Mouse (Mus musculus): ENCODE results near the gene Serpinc1.
"Not testable (repeated sequence)": the region's sequence is repeated elsewhere in the genome, so short reads cannot be mapped to it uniquely, and the experiment has no call there.

The Serpinc1 gene

DNA sequence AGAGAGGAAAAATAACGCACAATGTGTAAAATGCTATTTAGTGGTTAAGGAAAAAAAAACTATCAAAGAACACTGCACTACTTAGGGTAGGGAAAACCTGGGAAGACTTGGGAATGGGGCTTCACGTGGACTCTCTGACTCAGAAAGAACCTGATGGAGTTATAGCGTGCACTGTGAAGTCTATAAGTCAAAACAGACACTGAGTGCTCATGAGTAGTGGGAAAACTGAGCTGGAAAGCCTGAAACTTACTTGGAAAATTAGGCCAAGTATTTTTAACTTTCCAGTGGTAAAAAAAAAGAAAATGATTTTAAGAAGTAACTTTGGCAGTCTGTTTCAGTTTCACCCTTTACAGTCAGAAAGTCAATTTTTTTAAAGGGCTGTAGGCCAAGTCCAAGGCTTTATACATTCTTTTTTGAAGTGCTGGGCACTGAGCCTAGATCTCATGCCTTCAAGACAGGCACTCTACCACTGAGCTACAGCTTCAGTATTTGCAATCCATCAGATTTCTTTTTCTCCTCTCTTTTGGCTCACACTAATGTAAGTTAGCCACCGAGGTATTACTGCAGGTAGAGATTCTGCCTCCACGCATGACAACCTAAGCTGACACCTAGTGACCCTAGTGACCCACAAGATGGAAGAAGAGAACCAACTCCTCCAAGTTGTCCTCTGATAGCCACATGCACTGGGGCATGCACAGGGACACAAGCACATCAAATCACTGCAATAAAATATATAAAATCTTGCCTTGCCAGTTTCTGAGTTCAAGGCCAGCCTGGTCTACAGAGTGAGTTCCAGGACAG lies 47.2 kb downstream of the Serpinc1 start:
- DNase-seq (ENCODE audit: low spot score): no peak

DNA sequence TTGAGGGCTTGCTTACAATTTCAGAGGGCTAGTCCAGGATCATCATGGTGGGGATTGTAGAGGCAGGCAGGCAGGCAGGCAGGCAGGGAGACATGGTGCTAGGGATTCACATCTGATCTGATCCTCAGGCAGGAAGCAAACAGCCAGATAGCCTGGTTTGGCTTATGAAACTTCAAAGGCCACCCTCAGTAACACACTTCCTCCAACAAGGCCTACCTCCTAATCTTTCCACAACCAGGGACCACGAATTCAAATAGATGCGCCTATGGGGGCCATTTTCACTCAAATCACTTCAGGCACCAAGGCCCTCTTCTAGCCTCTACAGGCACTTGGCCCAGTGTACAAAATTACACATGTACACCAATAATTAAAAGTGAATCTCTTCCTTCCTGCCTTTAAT lies 48.8 kb downstream of the Serpinc1 start:
- no peak for DNase-seq (ENCODE audit: low spot score)

DNA sequence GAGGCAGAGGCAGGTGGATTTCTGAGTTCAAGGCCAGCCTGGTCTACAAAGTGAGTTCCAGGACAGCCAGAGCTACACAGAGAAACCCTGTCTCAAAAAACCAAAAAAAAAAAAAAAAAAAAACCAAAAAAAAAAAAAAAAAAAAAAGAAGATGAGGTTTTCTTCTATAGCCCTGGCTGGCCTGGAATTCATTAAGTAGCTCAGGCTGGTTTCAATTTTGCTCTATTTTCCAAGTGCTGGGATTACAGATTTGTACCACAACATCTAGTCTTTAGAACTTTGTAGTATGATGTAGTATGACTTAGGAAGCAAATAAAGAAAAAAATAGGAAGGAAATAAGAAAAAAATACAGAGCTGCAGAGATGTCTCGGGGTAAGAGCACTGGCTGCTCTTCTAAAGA lies 50.0 kb downstream of the Serpinc1 start:
- DNase-seq (ENCODE audit: low spot score): not testable (repeated sequence)

- DNase-seq (ENCODE audit: low spot score): no peak
Measured at GRCm38 (mm10) chr1:161030058-161030457, 51.7 kb downstream of the Serpinc1 start.

- no peak for DNase-seq (ENCODE audit: low spot score)
Measured at GRCm38 (mm10) chr1:161031881-161032280, 53.5 kb downstream of the Serpinc1 start.

DNA sequence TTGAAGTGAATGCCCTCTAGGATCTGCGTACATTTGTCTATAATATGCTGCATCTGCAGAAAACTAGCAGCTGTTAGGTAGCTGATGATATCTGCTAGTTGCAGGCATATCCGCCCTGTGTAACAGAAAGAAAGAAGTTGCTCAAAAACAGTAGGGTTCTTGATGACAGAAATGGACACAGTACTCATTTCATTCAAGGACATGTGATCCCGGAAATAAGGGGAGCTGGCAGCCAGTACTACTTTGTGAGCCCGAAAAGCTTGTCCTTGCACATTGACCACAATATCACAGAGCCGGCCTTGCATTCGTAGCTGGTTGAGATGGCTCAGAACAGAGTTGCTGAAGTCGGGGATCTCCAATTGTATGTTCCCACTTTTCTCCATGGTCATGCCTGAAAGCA lies 54.0 kb downstream of the Serpinc1 start:
- no peak for DNase-seq (ENCODE audit: low spot score)

- DNase-seq (ENCODE audit: low spot score): no peak
Measured at GRCm38 (mm10) chr1:161033856-161034434, 55.6 kb downstream of the Serpinc1 start.

- peak; percentile 99 for DNase-seq (ENCODE audit: low spot score)
Measured at GRCm38 (mm10) chr1:161034435-161035280, 56.3 kb downstream of the Serpinc1 start, which contains the start of gene Zbtb37. Gene Zbtb37 (minus strand): TSS chr1:161034849.

- DNase-seq (ENCODE audit: low spot score): no peak
Measured at GRCm38 (mm10) chr1:161035281-161035785, 56.9 kb downstream of the Serpinc1 start.

DNA sequence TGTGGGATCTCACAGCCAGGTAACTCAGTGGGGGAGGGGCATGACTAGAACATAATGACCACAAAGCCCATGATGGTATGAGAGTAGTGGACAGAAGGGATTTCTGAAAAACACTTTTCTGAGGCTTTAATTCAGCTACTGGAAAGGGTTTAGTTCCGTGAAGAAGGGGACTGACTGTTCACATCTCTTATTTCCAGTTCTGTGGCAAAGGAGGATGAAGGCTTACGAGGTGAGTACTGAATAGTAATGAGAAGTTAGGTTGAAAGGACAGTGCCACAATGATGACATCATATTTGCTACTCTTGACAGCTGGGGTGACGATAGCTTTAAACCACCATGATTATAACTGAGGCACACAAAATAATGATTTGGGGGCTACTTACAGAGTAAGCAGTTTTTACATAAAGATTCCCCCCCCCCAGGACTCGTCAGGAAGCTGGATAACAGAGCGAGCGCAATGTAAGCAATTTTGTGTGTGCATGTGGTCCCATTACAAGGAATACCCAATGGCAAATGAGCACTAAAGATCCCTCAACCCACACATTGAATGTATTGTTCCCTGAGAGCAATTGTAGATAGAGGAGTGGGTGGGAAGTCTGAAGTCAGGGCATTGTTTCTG lies 57.5 kb downstream of the Serpinc1 start:
- peak; percentile 65 for DNase-seq (ENCODE audit: low spot score)

DNA sequence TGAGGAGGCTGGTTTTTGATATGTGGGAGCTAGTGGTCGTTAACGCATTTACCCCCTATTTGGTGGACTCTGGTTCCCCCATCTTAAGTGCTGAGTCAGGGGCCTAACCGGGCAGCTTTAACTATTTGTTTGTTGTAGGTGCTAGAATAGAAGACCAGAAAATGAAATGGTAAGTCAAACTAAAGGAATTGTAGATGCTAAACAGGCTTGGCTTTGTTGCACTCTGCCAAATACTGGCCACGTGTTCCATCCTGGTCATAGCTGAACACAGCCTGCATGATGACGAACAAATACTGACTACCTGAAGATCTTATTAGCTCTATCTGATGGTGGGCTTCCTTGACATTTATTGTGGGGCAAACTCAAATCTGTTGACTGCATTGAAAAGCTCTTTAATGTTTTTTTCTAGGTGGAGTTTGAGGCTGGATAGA lies 58.0 kb downstream of the Serpinc1 start:
- DNase-seq (ENCODE audit: low spot score): peak; percentile 61

DNA sequence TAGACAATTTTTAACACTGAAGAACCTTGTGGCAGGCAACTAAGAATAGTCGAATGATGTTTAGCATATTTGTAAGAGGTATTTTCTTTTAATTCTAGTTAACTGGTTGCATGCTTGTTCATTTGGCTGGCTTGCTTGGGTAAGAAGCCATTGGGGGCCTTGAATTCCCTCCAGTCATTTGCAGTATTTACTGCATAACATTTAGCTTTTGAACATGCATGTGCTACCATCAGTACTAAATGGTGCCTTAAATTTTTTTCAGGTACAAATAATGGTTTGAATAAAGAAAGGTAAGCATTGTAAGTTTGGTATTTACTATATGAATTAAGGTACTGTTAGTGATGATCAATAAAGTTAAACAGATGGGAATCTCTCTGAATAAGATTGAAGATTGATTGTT lies 58.6 kb downstream of the Serpinc1 start:
- DNase-seq (ENCODE audit: low spot score): peak; percentile 36

GRCm38 (mm10) chr1:161037599-161037998 lies 59.2 kb downstream of the Serpinc1 start:
- peak; percentile 21 for DNase-seq (ENCODE audit: low spot score)

GRCm38 (mm10) chr1:161038004-161038403 lies 59.6 kb downstream of the Serpinc1 start:
- DNase-seq (ENCODE audit: low spot score): peak; percentile 32

GRCm38 (mm10) chr1:161038968-161039721 lies 60.8 kb downstream of the Serpinc1 start:
- DNase-seq (ENCODE audit: low spot score): peak; percentile 70

GRCm38 (mm10) chr1:161039741-161040425 lies 61.5 kb downstream of the Serpinc1 start:
- DNase-seq (ENCODE audit: low spot score): peak; percentile 77

GRCm38 (mm10) chr1:161040426-161040770 lies 62.0 kb downstream of the Serpinc1 start:
- DNase-seq (ENCODE audit: low spot score): no peak

GRCm38 (mm10) chr1:161040855-161041254 lies 62.5 kb downstream of the Serpinc1 start:
- DNase-seq (ENCODE audit: low spot score): no peak

- DNase-seq (ENCODE audit: low spot score): no peak
Measured at GRCm38 (mm10) chr1:161041261-161042020, 63.1 kb downstream of the Serpinc1 start.

- DNase-seq (ENCODE audit: low spot score): no peak
Measured at GRCm38 (mm10) chr1:161046972-161047371, 68.6 kb downstream of the Serpinc1 start.

Data from embryo, embryonic 10.5 days (tissue).